Mouse (Mus musculus): Measurements from ENCODE around the gene Melk. TPM values are rescaled to one million over a fixed set of nuclear protein-coding genes. Genes with fewer than 3 reads are reported as not detected.

Melk gene
- total RNA-seq (2023) = under 1 TPM; 0.24 to 0.73 TPM

GRCm38 (mm10) chr4:44300781-44301750 lies at the start of gene Melk:
Gene Melk, plus strand, starts transcription at chr4:44300876.

Other genes with a start within 250 kb of the Melk start
- 10 to 100 TPM; 42.5 to 58.4 TPM for gene Gne, start 216.7 kb upstream of the Melk start, total RNA-seq (2023)
- gene Rnf38, start 67.1 kb upstream of the Melk start, total RNA-seq (2023) = 100 to 1,000 TPM; 160 to 168 TPM

Measured in T-cell, adult 66 days (primary cell).